Mouse (Mus musculus) limb, embryonic 14.5 days (tissue): ENCODE data around the gene Gon7. TPM values are rescaled to one million over a fixed set of nuclear protein-coding genes. Genes with fewer than 3 reads are reported as not detected.

Source experiments
- ATAC-seq: fragments of 200-750 bp; cut with Nextera tagmentation; 2 replicates; pipeline ENCODE4 v1.8.0; 2017; ENCODE audit warnings: low read depth, moderate number of reproducible peaks, moderate TSS enrichment; ENCODE audit not compliant: low FRiP score
- DNase-seq: peaks from one replicate; pipeline ENCODE4 v3.0.0-alpha.2; 2015; ENCODE audit warnings: low spot score
- H3K27ac ChIP-seq: fragments of 300-500 bp; sonication (generic); replicated peaks from 2 replicates; pipeline ENCODE4 v1.5.1; 2014; ENCODE audit warnings: low read depth, mild to moderate bottlenecking, low read length, moderate library complexity, mixed read lengths
- H3K27me3 ChIP-seq: fragments of 300-500 bp; sonication (generic); 2 replicates; pipeline ENCODE4 v1.6.1; 2014; ENCODE audit warnings: low read length, mixed read lengths; ENCODE audit not compliant: control insufficient read depth, insufficient read depth
- H3K36me3 ChIP-seq: fragments of 300-500 bp; sonication (generic); 2 replicates; pipeline ENCODE4 v1.6.1; 2014; ENCODE audit warnings: mild to moderate bottlenecking, low read length, moderate library complexity, mixed read lengths; ENCODE audit not compliant: control insufficient read depth, insufficient read depth
- H3K4me1 ChIP-seq: fragments of 300-500 bp; sonication (generic); 2 replicates; pipeline ENCODE4 v1.6.1; 2014; ENCODE audit warnings: antibody characterized with exemption, low read length, mixed read lengths; ENCODE audit not compliant: control insufficient read depth, insufficient read depth
- H3K4me2 ChIP-seq: fragments of 300-500 bp; sonication (generic); replicated peaks from 2 replicates; pipeline ENCODE4 v1.6.1; 2014; ENCODE audit warnings: low read depth, mild to moderate bottlenecking, low read length, moderate library complexity; ENCODE audit not compliant: severe bottlenecking
- H3K4me3 ChIP-seq: fragments of 300-500 bp; sonication (generic); replicated peaks from 2 replicates; pipeline ENCODE4 v1.5.1; 2014; ENCODE audit warnings: low read length
- H3K9ac ChIP-seq: fragments of 300-500 bp; sonication (generic); 2 replicates; pipeline ENCODE4 v1.6.1; 2014; ENCODE audit warnings: mild to moderate bottlenecking, low read depth, low read length, moderate library complexity; ENCODE audit not compliant: severe bottlenecking
- H3K9me3 ChIP-seq: fragments of 300-500 bp; sonication (generic); 2 replicates; pipeline ENCODE4 v1.6.1; 2016; ENCODE audit warnings: low read length; ENCODE audit not compliant: control insufficient read depth
- POLR2A ChIP-seq: fragments of 200-500 bp; IDR thresholded peaks from 2 replicates; pipeline ENCODE4 v1.8.0; 2012; ENCODE audit warnings: inconsistent platforms, mild to moderate bottlenecking, moderate library complexity, borderline replicate concordance; ENCODE audit not compliant: insufficient read depth, insufficient read length; ENCODE audit errors: extremely low read depth
- WGBS: fragments of 180-500 bp; shearing (Covaris S2); extraction: QIAGEN DNeasy Blood & Tissue Kit; methylation state at CpG from one replicate; pipeline ENCODE4 v1.1.7; 2014; 5-methylcytosine and 5-hydroxymethylcytosine counted together
- polyA plus RNA-seq, 2 experiments: library from polyadenylated mRNA; depleted of rRNA in 1 of 2; stranded (reverse) in 1 of 2; unstranded in 1 of 2; fragments of >200 nt; fragmentation: Nextera tagmentation in 1 of 2; extraction: Ambion mirVana in 1 of 2; gene quantifications; 2 replicates each; pipeline versions ENCODE4 v1.2.1 to v1.2.3; 2012 to 2014

Gon7 gene
- polyA plus RNA-seq, 2 experiments, result 16.9 to 17.7 TPM

- no peak for ATAC-seq
- no peaks in the 10 kb centered on the region for H3K9me3 ChIP-seq
- no peak for TF ChIP-seq POLR2A
- no peak for DNase-seq
- H3K27ac ChIP-seq, result no peak overlapping the region
- no peaks in the 10 kb centered on the region for H3K27me3 ChIP-seq
- 82% methylated on average over 8 of the region's 8 CpGs for WGBS
- H3K36me3 ChIP-seq, result no peaks in the 10 kb centered on the region
- H3K4me2 ChIP-seq, result no peak overlapping the region
- no peak overlapping the region for H3K4me3 ChIP-seq
- 0 out of 2 replicates have a peak, but pooled peaks cover 5% of the 10 kb centered on the region for H3K4me1 ChIP-seq
- no peak overlapping the region for H3K9ac ChIP-seq
Observed at GRCm38 (mm10) chr12:102722966-102723365, 34.6 kb downstream of the Gon7 start.

GRCm38 (mm10) chr12:102722451-102722850 is 35.2 kb downstream of the Gon7 start:
- Histone ChIP-seq H3K36me3 (no peaks in the 10 kb centered on the region), H3K4me2 (no peak overlapping the region), H3K4me3 (no peak overlapping the region), H3K27me3 (no peaks in the 10 kb centered on the region), H3K4me1 (0 out of 2 replicates have a peak, but pooled peaks cover 5% of the 10 kb centered on the region), H3K9me3 (no peaks in the 10 kb centered on the region), H3K9ac (no peak overlapping the region), H3K27ac (no peak overlapping the region)
- ATAC-seq (no peak), DNase-seq (no peak)
- WGBS, result 58% methylated on average over 11 of the region's 11 CpGs
- no peak for TF ChIP-seq POLR2A

GRCm38 (mm10) chr12:102719552-102720315 is 37.9 kb downstream of the Gon7 start:
- peak; percentile 85 for DNase-seq
- Histone ChIP-seq H3K36me3 (no peaks in the 10 kb centered on the region), H3K4me3 (no peak overlapping the region), H3K27ac (no peak overlapping the region), H3K4me1 (0 out of 2 replicates have a peak, but pooled peaks cover 5% of the 10 kb centered on the region), H3K27me3 (no peaks in the 10 kb centered on the region), H3K9me3 (no peaks in the 10 kb centered on the region), H3K9ac (no peak overlapping the region), H3K4me2 (peak overlapping the region; percentile 20; the same call in 1 of the 2 replicates)
- WGBS, result 27% methylated on average over 13 of the region's 13 CpGs
- TF ChIP-seq POLR2A, result no peak
- peak; percentile 76; the same call in 1 of the 2 replicates for ATAC-seq

GRCm38 (mm10) chr12:102714654-102715395 is 42.8 kb downstream of the Gon7 start:
- ATAC-seq (no peak), DNase-seq (no peak)
- 86% methylated on average over 10 of the region's 10 CpGs for WGBS
- H3K4me1 ChIP-seq, result peaks cover 4% of the 10 kb centered on the region; the same call in 1 of the 2 replicates
- no peak overlapping the region for H3K4me2 ChIP-seq
- H3K4me3 ChIP-seq, result no peak overlapping the region
- no peaks in the 10 kb centered on the region for H3K27me3 ChIP-seq
- no peak overlapping the region for H3K9ac ChIP-seq
- H3K36me3 ChIP-seq, result no peaks in the 10 kb centered on the region
- TF ChIP-seq POLR2A, result no peak
- H3K9me3 ChIP-seq, result no peaks in the 10 kb centered on the region
- H3K27ac ChIP-seq, result no peak overlapping the region

GRCm38 (mm10) chr12:102714116-102714515 is 43.5 kb downstream of the Gon7 start:
- Histone ChIP-seq H3K9me3 (no peaks in the 10 kb centered on the region), H3K4me2 (no peak overlapping the region), H3K9ac (no peak overlapping the region), H3K27ac (no peak overlapping the region), H3K4me3 (no peak overlapping the region), H3K27me3 (no peaks in the 10 kb centered on the region), H3K4me1 (no peaks in the 10 kb centered on the region; the same call in 1 of the 2 replicates), H3K36me3 (no peaks in the 10 kb centered on the region)
- WGBS, result 92% methylated on average over 2 of the region's 2 CpGs
- ATAC-seq (no peak), DNase-seq (no peak)
- no peak for TF ChIP-seq POLR2A
